Mouse (Mus musculus) erythroblast, embryonic 14.5 days (primary cell): ENCODE measurements around the gene Tenm4.

Source experiments
- GATA1 ChIP-seq: IDR thresholded peaks from 2 replicates; pipeline ENCODE4 v1.6.1; 2012; ENCODE audit warnings: low read length, inconsistent platforms, mixed read lengths
- TAL1 ChIP-seq: IDR thresholded peaks from 3 replicates; pipeline ENCODE4 v1.6.1; 2012; ENCODE audit warnings: low read length, inconsistent platforms, mixed read lengths

GRCm38 (mm10) chr7:96211618-96212021 lies 40.6 kb downstream of the Tenm4 start:
- TF ChIP-seq GATA1, result no peak
- TF ChIP-seq TAL1, result no peak
